ENCODE assay signal across 20 mouse cellular contexts in genomic region chr13:6212550-6212949, GRCm38 (mm10).
"Had no signal": no experiment of that assay in that cellular context is flagged by ENCODE, and none has a peak within 500 bp of the region (broad histone marks: within the 10 kb centered on the region; RNA-seq: fewer than 3 reads in every experiment).

No protein-coding gene starts in this region.

- DNase-seq: liver, postnatal 0 days; lung, adult 2 months; lung, postnatal 10 days; lung, postnatal 4 days; midbrain, embryonic 14.5 days; retina, postnatal 1 day; right cerebral cortex, adult 18-20 months; right cerebral cortex, postnatal 25 days; right cerebral cortex, postnatal 4 days; thymus, adult 2 months; thymus, postnatal 25 days had no signal

- H3K4me1 ChIP-seq: liver, embryonic 15.5 days; midbrain, embryonic 10.5 days; midbrain, embryonic 12.5 days; neural tube, embryonic 13.5 days; neural tube, embryonic 15.5 days; stomach, embryonic 15.5 days had no signal

- H3K27me3 ChIP-seq: liver, embryonic 15.5 days; lung, embryonic 15.5 days; midbrain, embryonic 12.5 days; neural tube, embryonic 13.5 days; neural tube, embryonic 15.5 days; stomach, embryonic 15.5 days had no signal

- H3K4me2 ChIP-seq: liver, embryonic 15.5 days; lung, embryonic 15.5 days; midbrain, embryonic 12.5 days; neural tube, embryonic 13.5 days; neural tube, embryonic 15.5 days; stomach, embryonic 15.5 days had no signal

- H3K9ac ChIP-seq: liver, embryonic 15.5 days; liver, postnatal 0 days; lung, embryonic 15.5 days; midbrain, embryonic 12.5 days; neural tube, embryonic 13.5 days; neural tube, embryonic 15.5 days; stomach, embryonic 15.5 days had no signal

- H3K27ac ChIP-seq: liver, embryonic 15.5 days; lung, embryonic 15.5 days; midbrain, embryonic 10.5 days; midbrain, embryonic 12.5 days; neural tube, embryonic 13.5 days; neural tube, embryonic 15.5 days; stomach, embryonic 15.5 days; stomach, postnatal 0 days had no signal

- H3K36me3 ChIP-seq: liver, embryonic 15.5 days; lung, embryonic 15.5 days; midbrain, embryonic 10.5 days; midbrain, embryonic 12.5 days; neural tube, embryonic 13.5 days; neural tube, embryonic 15.5 days; stomach, embryonic 15.5 days had no signal

- H3K4me3 ChIP-seq: liver, embryonic 15.5 days; lung, embryonic 15.5 days; midbrain, embryonic 10.5 days; midbrain, embryonic 12.5 days; myocyte; neural tube, embryonic 13.5 days; neural tube, embryonic 15.5 days; stomach, embryonic 15.5 days had no signal

- H3K9me3 ChIP-seq: liver, embryonic 15.5 days; lung, embryonic 15.5 days; midbrain, embryonic 10.5 days; midbrain, embryonic 12.5 days; neural tube, embryonic 13.5 days; neural tube, embryonic 15.5 days; stomach, embryonic 15.5 days had no signal

- ATAC-seq: liver, postnatal 0 days had no signal
